Mouse (Mus musculus) olfactory bulb, adult 2 months (tissue): Measurements from ENCODE around the gene Edf1. TPM values are rescaled to one million over a fixed set of nuclear protein-coding genes. Genes with fewer than 3 reads are reported as not detected.

Source experiments
- H3K27ac ChIP-seq: fragments of 200-500 bp; 2 replicates; pipeline ENCODE4 v1.5.1; 2012; ENCODE audit warnings: low read depth, low read length; ENCODE audit not compliant: insufficient read depth
- H3K4me1 ChIP-seq: fragments of 200-500 bp; 2 replicates; pipeline ENCODE4 v1.6.1; 2012; ENCODE audit warnings: low read length; ENCODE audit not compliant: control insufficient read depth, insufficient read depth
- H3K4me3 ChIP-seq: fragments of 200-500 bp; 2 replicates; pipeline ENCODE4 v1.5.1; 2012; ENCODE audit warnings: mild to moderate bottlenecking, low read depth, low read length, moderate library complexity; ENCODE audit not compliant: insufficient read depth
- CTCF ChIP-seq: fragments of 200-500 bp; IDR thresholded peaks from 2 replicates; pipeline ENCODE4 v1.5.1; 2012; ENCODE audit warnings: low read depth, mild to moderate bottlenecking, low read length, moderate library complexity; ENCODE audit not compliant: insufficient read depth
- POLR2A ChIP-seq: fragments of 200-500 bp; IDR thresholded peaks from 2 replicates; pipeline ENCODE4 v1.6.1; 2012; ENCODE audit warnings: mild to moderate bottlenecking, low read depth, low read length, moderate library complexity; ENCODE audit not compliant: insufficient read depth
- WGBS: fragments of 180-500 bp; shearing (Covaris S2); methylation state at CpG from one replicate; pipeline ENCODE4 v1.1.7; 2018; 5-methylcytosine and 5-hydroxymethylcytosine counted together
- polyA plus RNA-seq: library from polyadenylated mRNA; stranded (reverse); fragments of >200 nt; gene quantifications from 2 replicates; pipeline ENCODE4 v1.2.4, GENCODE M21; 2012; ENCODE audit warnings: low replicate concordance; ENCODE audit not compliant: missing spikeins, insufficient read depth, insufficient read length

Gene Edf1
- polyA plus RNA-seq, 1 experiment = not detected

- Histone ChIP-seq H3K27ac (peak overlapping the region; percentile 96; the same call in 1 of the 2 replicates), H3K4me1 (peaks cover 39% of the 10 kb centered on the region), H3K4me3 (peak overlapping the region; percentile 69)
- 4% methylated on average over 11 of the region's 11 CpGs for WGBS
- TF ChIP-seq POLR2A = no peak
- no peak for TF ChIP-seq CTCF
These were observed 16.5 kb downstream of the Edf1 start for GRCm38 (mm10) chr2:25574136-25574535.

- peaks cover 46% of the 10 kb centered on the region for H3K4me1 ChIP-seq
- under 1% methylated on average over 44 of the region's 45 CpGs for WGBS
- TF ChIP-seq POLR2A (peak; percentile 83), CTCF (no peak)
- H3K27ac ChIP-seq = peak within 1 kb of the TSS; percentile 96
- peak within 1 kb of the TSS; percentile 69 for H3K4me3 ChIP-seq
These were observed 17.2 kb downstream of the Edf1 start, which contains the start of the genes Mamdc4 and Phpt1 for GRCm38 (mm10) chr2:25574579-25575431. TSS of gene Mamdc4 (minus strand) at chr2:25574845. TSS of gene Phpt1 (minus strand) at chr2:25575224.

DNA sequence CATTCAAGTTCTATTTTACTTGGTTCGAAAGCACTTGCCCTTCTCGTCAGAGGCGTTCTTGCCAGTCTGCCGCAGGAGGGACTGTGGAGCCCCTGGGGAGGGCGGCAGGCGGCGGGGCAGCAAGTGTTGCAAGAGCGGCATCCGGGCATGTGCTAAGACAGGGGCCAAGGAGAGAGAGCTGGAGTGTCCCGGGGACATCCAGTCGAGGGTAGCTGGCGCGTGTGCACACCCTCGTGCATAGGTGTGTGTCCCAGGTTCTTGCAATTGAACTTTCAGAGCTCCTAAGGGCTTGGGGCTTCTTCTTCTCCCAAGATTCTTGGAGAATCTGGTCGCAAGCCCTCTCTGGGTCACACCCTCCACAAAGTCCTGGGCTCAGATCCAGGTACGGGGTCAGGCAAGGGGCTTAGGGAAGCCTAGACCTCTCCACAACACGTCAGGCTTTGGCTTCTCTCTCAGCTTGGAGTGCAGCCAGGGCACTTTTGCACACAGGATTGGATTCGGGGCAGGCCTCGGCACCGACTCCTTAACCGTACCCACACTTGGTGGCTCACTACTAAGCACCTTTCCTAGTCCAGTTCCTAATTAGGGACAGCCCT lies 17.9 kb downstream of the Edf1 start:
- no peak for TF ChIP-seq CTCF
- no peak for TF ChIP-seq POLR2A
- 8% methylated on average over 21 of the region's 21 CpGs for WGBS
- Histone ChIP-seq H3K4me1 (peaks cover 51% of the 10 kb centered on the region), H3K27ac (0 out of 2 replicates have a peak overlapping the region, but pooled peaks have one; percentile 56), H3K4me3 (peak overlapping the region; percentile 69)

GRCm38 (mm10) chr2:25576028-25576850 lies 18.6 kb downstream of the Edf1 start:
- peaks cover 53% of the 10 kb centered on the region for H3K4me1 ChIP-seq

GRCm38 (mm10) chr2:25576965-25577891 lies 19.6 kb downstream of the Edf1 start:
- H3K27ac ChIP-seq = no peak overlapping the region
- peaks cover 59% of the 10 kb centered on the region for H3K4me1 ChIP-seq
- H3K4me3 ChIP-seq = no peak overlapping the region
- 43% methylated on average over 92 of the region's 92 CpGs for WGBS
- TF ChIP-seq CTCF = no peak
- no peak for TF ChIP-seq POLR2A

More at GRCm38 (mm10) chr2:25576028-25576850, 18.6 kb downstream of the Edf1 start:
- Histone ChIP-seq H3K27ac (0 out of 2 replicates have a peak overlapping the region, but pooled peaks have one; percentile 56), H3K4me3 (no peak overlapping the region)
- TF ChIP-seq CTCF (no peak), POLR2A (no peak)
- WGBS = 73% methylated on average over 16 of the region's 16 CpGs

GRCm38 (mm10) chr2:25577951-25578795 lies 20.5 kb downstream of the Edf1 start:
- no peak for TF ChIP-seq POLR2A
- no peak for TF ChIP-seq CTCF
- Histone ChIP-seq H3K4me1 (peaks cover 64% of the 10 kb centered on the region), H3K4me3 (no peak overlapping the region), H3K27ac (no peak overlapping the region)
- 55% methylated on average over 75 of the region's 75 CpGs for WGBS

DNA sequence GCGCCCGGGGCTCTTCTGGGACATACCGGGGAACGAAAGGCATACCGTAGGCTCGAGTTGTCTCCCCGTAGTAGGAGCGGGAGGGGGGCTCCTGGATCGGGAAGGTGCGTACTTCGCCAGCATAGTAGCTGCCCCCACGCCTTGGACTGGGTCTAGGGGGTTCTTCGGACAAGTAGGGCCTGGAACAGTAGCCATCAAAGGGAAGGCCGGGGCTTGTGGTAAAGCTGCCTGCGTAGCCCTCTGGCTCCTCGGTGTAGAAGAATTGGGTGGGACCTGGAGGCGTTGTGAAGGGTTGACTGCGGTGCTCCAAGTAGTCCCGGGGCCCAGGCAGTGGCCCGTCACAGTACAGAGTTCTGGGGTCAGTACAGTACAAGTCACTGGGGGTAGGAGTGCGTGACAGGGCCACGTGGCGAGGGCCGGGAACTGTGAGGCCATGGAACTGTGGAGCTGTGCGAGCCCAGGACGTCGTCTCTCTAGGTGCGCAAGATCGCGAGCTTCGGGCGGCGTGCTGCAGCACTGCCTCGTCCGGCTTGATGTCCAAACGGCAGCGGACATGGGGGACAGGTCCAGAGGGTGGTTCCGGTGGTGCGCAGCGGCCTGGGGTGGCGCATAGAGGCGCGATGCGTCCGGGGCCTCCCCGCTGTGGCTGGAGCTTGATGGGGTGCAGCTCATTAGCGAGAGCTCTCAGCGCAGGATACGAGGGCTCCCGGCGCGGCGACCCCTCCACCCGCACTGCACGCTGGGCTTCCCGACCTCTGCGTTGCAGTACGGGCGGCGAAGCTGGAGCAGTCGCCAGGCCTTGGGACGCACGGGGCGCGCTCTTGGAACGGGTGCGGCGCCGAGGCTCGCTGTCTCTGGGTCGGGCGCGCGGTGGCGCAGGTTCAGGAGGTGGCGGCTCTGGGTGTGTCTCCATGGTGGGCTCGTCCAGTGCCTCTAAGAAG lies 21.4 kb downstream of the Edf1 start:
- 56% methylated on average over 77 of the region's 77 CpGs for WGBS
- H3K27ac ChIP-seq = no peak overlapping the region
- TF ChIP-seq POLR2A = no peak
- no peak for TF ChIP-seq CTCF
- H3K4me3 ChIP-seq = no peak overlapping the region
- peaks cover 66% of the 10 kb centered on the region for H3K4me1 ChIP-seq
